Mouse (Mus musculus) heart, postnatal 0 days (tissue): ENCODE data around the gene Aloxe3. TPM values are rescaled to one million over a fixed set of nuclear protein-coding genes. Genes with fewer than 3 reads are reported as not detected.

Source experiments
- ATAC-seq: fragments of 200-750 bp; cut with Nextera tagmentation; 2 replicates; pipeline ENCODE4 v1.8.0; 2017; ENCODE audit warnings: low read depth, moderate number of reproducible peaks, moderate library complexity; ENCODE audit not compliant: insufficient read depth
- DNase-seq: peaks from one replicate; pipeline ENCODE4 v3.0.0-alpha.2; 2016; ENCODE audit warnings: low spot score
- H3K27ac ChIP-seq: fragments of 300-500 bp; sonication (generic); 2 replicates; pipeline ENCODE4 v1.5.1; 2014; ENCODE audit warnings: low read depth, mild to moderate bottlenecking
- H3K27me3 ChIP-seq: fragments of 300-500 bp; sonication (generic); 2 replicates; pipeline ENCODE4 v1.6.1; 2014; ENCODE audit warnings: low read length, mixed read lengths; ENCODE audit not compliant: control insufficient read depth, insufficient read depth
- H3K36me3 ChIP-seq: fragments of 300-500 bp; sonication (generic); replicated peaks from 2 replicates; pipeline ENCODE4 v1.6.1; 2014; ENCODE audit warnings: low read length, mixed read lengths; ENCODE audit not compliant: control insufficient read depth, insufficient read depth
- H3K4me1 ChIP-seq: fragments of 300-500 bp; sonication (generic); 2 replicates; pipeline ENCODE4 v1.6.1; 2014; ENCODE audit warnings: antibody characterized with exemption; ENCODE audit not compliant: control insufficient read depth, insufficient read depth
- H3K4me2 ChIP-seq: fragments of 300-500 bp; sonication (generic); 2 replicates; pipeline ENCODE4 v1.6.1; 2014; ENCODE audit warnings: low read depth, mild to moderate bottlenecking, low read length, moderate library complexity
- H3K4me3 ChIP-seq: fragments of 300-500 bp; sonication (generic); 2 replicates; pipeline ENCODE4 v1.5.1; 2014; ENCODE audit warnings: low read depth, low read length
- H3K9ac ChIP-seq: fragments of 300-500 bp; sonication (generic); replicated peaks from 2 replicates; pipeline ENCODE4 v1.6.1; 2014; ENCODE audit warnings: low read depth, low read length, mixed read lengths
- H3K9me3 ChIP-seq: fragments of 300-500 bp; sonication (generic); replicated peaks from 2 replicates; pipeline ENCODE4 v1.6.1; 2016; ENCODE audit warnings: low read length; ENCODE audit not compliant: control insufficient read depth
- CTCF ChIP-seq: IDR thresholded peaks from 2 replicates; pipeline ENCODE4 v1.5.1; 2016; ENCODE audit warnings: antibody characterized with exemption, control low read depth, low read depth
- EP300 ChIP-seq: IDR thresholded peaks from 2 replicates; pipeline ENCODE4 v1.6.1; 2016; ENCODE audit warnings: antibody characterized with exemption, low read depth
- WGBS: fragments of 180-500 bp; shearing (Covaris S2); extraction: QIAGEN DNeasy Blood & Tissue Kit; methylation state at CpG from one replicate; pipeline ENCODE4 v1.1.7; 2014; 5-methylcytosine and 5-hydroxymethylcytosine counted together
- polyA plus RNA-seq: library from polyadenylated mRNA; unstranded; fragments of >200 nt; fragmentation: Nextera tagmentation; extraction: Ambion mirVana; gene quantifications from 2 replicates; pipeline ENCODE4 v1.2.1, GENCODE M21; 2015
- total RNA-seq: library from RNA; depleted of rRNA; stranded (reverse); fragments of >200 nt; gene quantifications from 2 replicates; pipeline ENCODE4 v1.2.3, GENCODE M21; 2014; ENCODE audit warnings: low replicate concordance

Aloxe3 gene
- total and polyA plus RNA-seq, 2 experiments from 2014 or later = not detected

GRCm38 (mm10) chr11:69133566-69133922 is 7.8 kb downstream of the Aloxe3 start:
- no peak for DNase-seq
- 35% methylated on average over 5 of the region's 5 CpGs for WGBS
- H3K9ac ChIP-seq = no peak overlapping the region

GRCm38 (mm10) chr11:69133923-69134621 is 8.4 kb downstream of the Aloxe3 start:
- ATAC-seq (peak; percentile 76), DNase-seq (peak; percentile 23)
- peak overlapping the region; percentile 60 for H3K4me2 ChIP-seq
- H3K9me3 ChIP-seq = no peaks in the 10 kb centered on the region
- no peaks in the 10 kb centered on the region for H3K4me1 ChIP-seq
- WGBS = 4% methylated on average over 34 of the region's 34 CpGs
- no peak overlapping the region for H3K9ac ChIP-seq
- H3K27me3 ChIP-seq = no peaks in the 10 kb centered on the region
- peak overlapping the region; percentile 40 for H3K4me3 ChIP-seq
- no peaks in the 10 kb centered on the region for H3K36me3 ChIP-seq
- no peak overlapping the region for H3K27ac ChIP-seq
- TF ChIP-seq EP300 = no peak
- peak; percentile 43 for TF ChIP-seq CTCF

More at GRCm38 (mm10) chr11:69133566-69133922, 7.8 kb downstream of the Aloxe3 start:
- no peaks in the 10 kb centered on the region for H3K36me3 ChIP-seq
- ATAC-seq = no peak
- no peaks in the 10 kb centered on the region for H3K4me1 ChIP-seq
- H3K27ac ChIP-seq = no peak overlapping the region
- TF ChIP-seq CTCF (no peak), EP300 (no peak)
- peak overlapping the region; percentile 40; the same call in 1 of the 2 replicates for H3K4me3 ChIP-seq
- H3K4me2 ChIP-seq = peak overlapping the region; percentile 60; the same call in 1 of the 2 replicates
- H3K9me3 ChIP-seq = no peaks in the 10 kb centered on the region
- H3K27me3 ChIP-seq = no peaks in the 10 kb centered on the region

GRCm38 (mm10) chr11:69134622-69134968 is 8.9 kb downstream of the Aloxe3 start:
- ATAC-seq (no peak), DNase-seq (no peak)
- TF ChIP-seq EP300 (no peak), CTCF (no peak)
- Histone ChIP-seq H3K9ac (no peak overlapping the region), H3K9me3 (no peaks in the 10 kb centered on the region), H3K4me2 (peak overlapping the region; percentile 60), H3K27me3 (no peaks in the 10 kb centered on the region), H3K4me1 (no peaks in the 10 kb centered on the region), H3K4me3 (peak overlapping the region; percentile 40), H3K27ac (no peak overlapping the region), H3K36me3 (no peaks in the 10 kb centered on the region)
- WGBS = 41% methylated on average over 8 of the region's 8 CpGs

- no peak overlapping the region for H3K27ac ChIP-seq
- H3K4me3 ChIP-seq = no peak overlapping the region
- H3K9me3 ChIP-seq = no peaks in the 10 kb centered on the region
- no peaks in the 10 kb centered on the region for H3K27me3 ChIP-seq
- 85% methylated on average over 6 of the region's 6 CpGs for WGBS
- no peak overlapping the region for H3K4me2 ChIP-seq
- ATAC-seq (no peak), DNase-seq (no peak)
- no peaks in the 10 kb centered on the region for H3K36me3 ChIP-seq
- no peak overlapping the region for H3K9ac ChIP-seq
- H3K4me1 ChIP-seq = no peaks in the 10 kb centered on the region
- TF ChIP-seq EP300 (no peak), CTCF (no peak)
Measured at GRCm38 (mm10) chr11:69135361-69135760, 9.7 kb downstream of the Aloxe3 start.

GRCm38 (mm10) chr11:69147546-69147945 is 21.9 kb downstream of the Aloxe3 start:
- H3K27ac ChIP-seq = no peak overlapping the region
- DNase-seq (no peak), ATAC-seq (no peak)
- H3K9ac ChIP-seq = no peak overlapping the region; the same call in 1 of the 2 replicates
- H3K9me3 ChIP-seq = no peaks in the 10 kb centered on the region
- WGBS = 53% methylated on average over 7 of the region's 7 CpGs
- H3K4me2 ChIP-seq = no peak overlapping the region
- no peaks in the 10 kb centered on the region; the same call in 1 of the 2 replicates for H3K4me1 ChIP-seq
- TF ChIP-seq CTCF = no peak
- TF ChIP-seq EP300 = no peak
- no peaks in the 10 kb centered on the region for H3K36me3 ChIP-seq
- H3K27me3 ChIP-seq = peaks cover 11% of the 10 kb centered on the region
- H3K4me3 ChIP-seq = no peak overlapping the region

- Histone ChIP-seq H3K27me3 (peaks cover 13% of the 10 kb centered on the region), H3K4me1 (no peaks in the 10 kb centered on the region; the same call in 1 of the 2 replicates), H3K27ac (no peak overlapping the region), H3K9ac (no peak overlapping the region), H3K9me3 (no peaks in the 10 kb centered on the region), H3K36me3 (no peaks in the 10 kb centered on the region), H3K4me2 (no peak overlapping the region), H3K4me3 (no peak overlapping the region)
- TF ChIP-seq EP300 (no peak), CTCF (no peak)
- ATAC-seq (no peak), DNase-seq (no peak)
- WGBS = 88% methylated on average over 5 of the region's 5 CpGs
Measured at GRCm38 (mm10) chr11:69148451-69148960, 22.8 kb downstream of the Aloxe3 start.
